ENCODE assay signal across 12 mouse cellular contexts in the genomic region with DNA sequence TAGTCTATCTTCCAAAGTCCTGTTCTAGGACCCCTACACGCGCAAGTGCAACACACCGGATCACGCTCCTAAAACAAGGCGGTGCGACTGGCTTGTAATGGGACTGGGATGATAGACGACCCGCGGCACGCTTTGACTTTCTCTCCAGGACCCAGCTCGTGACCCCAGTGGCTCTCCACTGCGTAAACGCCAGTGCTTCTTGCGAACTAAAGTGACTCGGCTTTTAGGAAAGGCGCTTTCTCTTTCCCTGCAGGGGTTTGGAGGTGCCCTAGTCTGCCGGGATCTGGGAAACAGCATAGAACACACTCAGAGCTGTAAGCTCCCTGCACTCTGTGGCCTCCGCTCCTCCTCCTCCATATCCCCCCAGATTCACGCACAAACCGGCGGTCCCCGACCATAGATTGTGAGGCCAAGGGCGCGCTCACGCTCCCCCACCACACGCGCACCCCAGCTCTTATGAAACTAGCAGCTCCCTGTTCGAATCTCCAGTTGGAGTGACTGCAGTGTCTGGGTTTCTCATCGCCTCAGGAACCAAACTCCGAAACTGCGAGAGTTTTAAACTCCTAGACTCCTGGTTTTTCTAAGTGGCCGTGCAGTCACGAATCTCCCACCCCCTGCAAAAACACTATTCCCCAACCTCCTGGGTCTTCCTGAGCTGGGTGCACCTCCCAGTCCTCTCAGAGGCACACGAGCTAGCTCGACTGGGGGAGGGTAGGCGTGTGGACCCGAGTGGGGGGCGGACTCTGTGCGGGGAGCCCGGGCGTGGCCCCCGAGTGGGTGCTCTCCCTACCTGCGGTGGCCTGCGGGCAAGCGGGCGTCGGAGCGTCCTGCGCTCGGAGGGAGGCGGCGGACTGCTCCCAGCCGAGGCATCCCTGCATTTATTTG. TPM values are rescaled to one million over a fixed set of nuclear protein-coding genes. Genes with fewer than 3 reads are reported as not detected.
DNase-seq lines count a peak whose midpoint lies in the region; ATAC-seq and TF ChIP-seq lines count a peak whose summit lies in the region.
"Had no signal": no experiment of that assay in that cellular context is flagged by ENCODE, and none has a peak within 500 bp of the region (broad histone marks: within the 10 kb centered on the region; RNA-seq: fewer than 3 reads in every experiment).

No protein-coding gene starts in this region.

- peak overlapping the region; percentile 100 for H3K9ac ChIP-seq in liver, adult 2 months (ENCODE audit: low read depth, low read length)
- no peak overlapping the region for H3K9ac ChIP-seq in hindbrain, embryonic 15.5 days
- peak overlapping the region; percentile 68 for H3K9ac ChIP-seq in lung, embryonic 15.5 days
- peak overlapping the region; percentile 80 for H3K9ac ChIP-seq in stomach, embryonic 16.5 days (ENCODE audit: low read length)

- H3K27me3 ChIP-seq in liver, adult 2 months (ENCODE audit: control insufficient read depth, insufficient read depth, low read length): no peaks in the 10 kb centered on the region
- peaks cover 96% of the 10 kb centered on the region for H3K27me3 ChIP-seq in hindbrain, embryonic 15.5 days
- peaks cover 99% of the 10 kb centered on the region for H3K27me3 ChIP-seq in lung, embryonic 15.5 days
- peaks cover 77% of the 10 kb centered on the region for H3K27me3 ChIP-seq in stomach, embryonic 16.5 days (ENCODE audit: control insufficient read depth, insufficient read depth, low read length)

- peak overlapping the region; percentile 94 for H3K27ac ChIP-seq in liver, adult 2 months (replicated peaks; ENCODE audit: insufficient read depth, low read depth, low read length)
- H3K27ac ChIP-seq in hindbrain, embryonic 15.5 days (replicated peaks): no peak overlapping the region
- H3K27ac ChIP-seq in lung, embryonic 15.5 days: peak overlapping the region; percentile 95
- peak overlapping the region; percentile 89 for H3K27ac ChIP-seq in stomach, embryonic 16.5 days (ENCODE audit: low read length)

- H3K79me2 ChIP-seq in liver, adult 2 months (ENCODE audit: control insufficient read depth, insufficient read depth, low read length): peaks cover 25% of the 10 kb centered on the region

- 0 out of 2 replicates have a peak overlapping the region, but pooled peaks have one; percentile 9 for H3K4me2 ChIP-seq in hindbrain, embryonic 15.5 days
- H3K4me2 ChIP-seq in lung, embryonic 15.5 days: peak overlapping the region; percentile 54
- H3K4me2 ChIP-seq in stomach, embryonic 16.5 days (ENCODE audit: low read depth, low read length): peak overlapping the region; percentile 51

- peaks cover 34% of the 10 kb centered on the region for H3K36me3 ChIP-seq in liver, adult 2 months (ENCODE audit: control insufficient read depth, insufficient read depth, low read length)
- no peaks in the 10 kb centered on the region for H3K36me3 ChIP-seq in hindbrain, embryonic 15.5 days
- no peaks in the 10 kb centered on the region for H3K36me3 ChIP-seq in lung, embryonic 15.5 days
- H3K36me3 ChIP-seq in stomach, embryonic 16.5 days (ENCODE audit: control insufficient read depth, insufficient read depth, low read length): no peaks in the 10 kb centered on the region

- no peaks in the 10 kb centered on the region for H3K9me3 ChIP-seq in hindbrain, embryonic 15.5 days
- H3K9me3 ChIP-seq in lung, embryonic 15.5 days: no peaks in the 10 kb centered on the region
- no peaks in the 10 kb centered on the region for H3K9me3 ChIP-seq in stomach, embryonic 16.5 days (replicated peaks; ENCODE audit: control insufficient read depth, low read length)

- H3K4me3 ChIP-seq in liver, adult 2 months (ENCODE audit: insufficient read depth, low read depth, low read length): peak overlapping the region; percentile 100
- no peak overlapping the region for H3K4me3 ChIP-seq in hindbrain, embryonic 15.5 days
- peak overlapping the region; percentile 46 for H3K4me3 ChIP-seq in lung, embryonic 15.5 days
- H3K4me3 ChIP-seq in stomach, embryonic 16.5 days (replicated peaks; ENCODE audit: low read length): peak overlapping the region; percentile 49

- TF ChIP-seq CTCF in liver, adult 2 months (IDR thresholded peaks at IDR 0.05; ENCODE audit: low read depth, low read length): no peak

- DNase-seq in liver, adult 2 months (ENCODE audit: extremely low read depth, low read depth, low spot score): peak; percentile 55
- no peak for DNase-seq in liver
- no peak for DNase-seq in adrenal gland, adult 18-20 months (ENCODE audit: low spot score in 2 of 2)
- no peak for DNase-seq in cerebellum, adult 18-20 months
- DNase-seq in cerebellum, adult 9-11 months: no peak
- DNase-seq: cerebellum, adult 9-10 months; gastrocnemius, postnatal 14 days; left cerebral cortex, postnatal 4 days; right cerebral cortex, postnatal 14 days had no signal

- TF ChIP-seq POLR2A in liver, adult 2 months (IDR thresholded peaks at IDR 0.05; ENCODE audit: extremely low read depth, insufficient read depth, low read length): peak; percentile 97

- no peak for ATAC-seq in hindbrain, embryonic 15.5 days (ENCODE audit: low FRiP score, low read depth)
- peak; percentile 19 for ATAC-seq in lung, embryonic 15.5 days (ENCODE audit: borderline replicate concordance, extremely low read depth, low FRiP score, low TSS enrichment)
- peak; percentile 29; the same call in 1 of the 2 replicates for ATAC-seq in stomach, embryonic 16.5 days (ENCODE audit: insufficient read depth, low FRiP score)

- 1% methylated on average over 53 of the region's 53 CpGs for WGBS in liver, adult 2 months
- WGBS in hindbrain, embryonic 15.5 days: under 1% methylated on average over 53 of the region's 53 CpGs
- WGBS in lung, embryonic 15.5 days: under 1% methylated on average over 53 of the region's 53 CpGs
- WGBS in stomach, embryonic 16.5 days: 1% methylated on average over 53 of the region's 53 CpGs

- peaks cover 31% of the 10 kb centered on the region for H3K4me1 ChIP-seq in liver, adult 2 months (ENCODE audit: control insufficient read depth, insufficient read depth, low read length)
- peaks cover 10% of the 10 kb centered on the region; the same call in 1 of the 2 replicates for H3K4me1 ChIP-seq in hindbrain, embryonic 15.5 days (replicated peaks)
- H3K4me1 ChIP-seq in lung, embryonic 15.5 days: peaks cover 10% of the 10 kb centered on the region
- H3K4me1 ChIP-seq in stomach, embryonic 16.5 days (ENCODE audit: control insufficient read depth, insufficient read depth, low read length): no peaks in the 10 kb centered on the region

RNA-seq across cellular contexts. Expression of a gene that starts 7.2 kb away (rescaled TPM):
- 11.2 and 14.2 TPM in 2 replicates for total RNA-seq in liver, adult 2 months (2014; rRNA removed)
- 66.4 and 103 TPM in 2 replicates for polyA plus RNA-seq in liver, adult 2 months (2012; rRNA removed)
- 1.3 and 1.5 TPM in 2 replicates for polyA plus RNA-seq in hindbrain, embryonic 15.5 days (2015; fragmentation: Nextera tagmentation; extraction: Ambion mirVana)
- 38.4 and 40.6 TPM in 2 replicates for polyA plus RNA-seq in lung, embryonic 15.5 days (2015; fragmentation: Nextera tagmentation; extraction: Ambion mirVana)
- polyA plus RNA-seq in stomach, embryonic 16.5 days (2015; fragmentation: Nextera tagmentation; extraction: Ambion mirVana): 8.3 and 8.5 TPM in 2 replicates
- not detected for total RNA-seq in adrenal gland, adult 18-20 months (2021)
- total RNA-seq: gastrocnemius, postnatal 14 days; left cerebral cortex, postnatal 4 days had no signal
